Mouse (Mus musculus) lung, postnatal 0 days (tissue): ENCODE data around the gene Babam2.

Source experiments
- CTCF ChIP-seq: IDR thresholded peaks from 2 replicates; pipeline ENCODE4 v1.5.1; 2016; ENCODE audit warnings: antibody characterized with exemption, mild to moderate bottlenecking
- EP300 ChIP-seq: IDR thresholded peaks from 2 replicates; pipeline ENCODE4 v1.6.1; 2016; ENCODE audit warnings: antibody characterized with exemption, mild to moderate bottlenecking, control low read depth

GRCm38 (mm10) chr5:32098691-32099090, 401.2 kb downstream of the Babam2 start:
- no peak for TF ChIP-seq CTCF
- no peak for TF ChIP-seq EP300
